Mouse (Mus musculus) neural tube, embryonic 13.5 days (tissue): ENCODE data around the gene Morc1. TPM values are rescaled to one million over a fixed set of nuclear protein-coding genes. Genes with fewer than 3 reads are reported as not detected.

Source experiments
- ATAC-seq: fragments of 200-750 bp; cut with Nextera tagmentation; 2 replicates; pipeline ENCODE4 v1.8.0; 2017; ENCODE audit warnings: low read depth, mild to moderate bottlenecking, moderate TSS enrichment, moderate library complexity
- H3K27ac ChIP-seq: fragments of 300-500 bp; sonication (generic); replicated peaks from 2 replicates; pipeline ENCODE4 v1.5.1; 2015; ENCODE audit warnings: moderate library complexity, mild to moderate bottlenecking, inconsistent platforms
- H3K27me3 ChIP-seq: fragments of 300-500 bp; sonication (generic); 2 replicates; pipeline ENCODE4 v1.6.1; 2015; ENCODE audit warnings: mild to moderate bottlenecking, inconsistent platforms
- H3K36me3 ChIP-seq: fragments of 300-500 bp; sonication (generic); 2 replicates; pipeline ENCODE4 v1.6.1; 2015; ENCODE audit warnings: mild to moderate bottlenecking, inconsistent platforms
- H3K4me1 ChIP-seq: fragments of 300-500 bp; sonication (generic); replicated peaks from 2 replicates; pipeline ENCODE4 v1.6.1; 2015; ENCODE audit warnings: inconsistent platforms
- H3K4me2 ChIP-seq: fragments of 300-500 bp; sonication (generic); 2 replicates; pipeline ENCODE4 v1.6.1; 2015; ENCODE audit warnings: inconsistent platforms, mild to moderate bottlenecking, moderate library complexity
- H3K4me3 ChIP-seq: fragments of 300-500 bp; sonication (generic); 2 replicates; pipeline ENCODE4 v1.5.1; 2015; ENCODE audit warnings: mild to moderate bottlenecking, inconsistent platforms
- H3K9ac ChIP-seq: fragments of 300-500 bp; sonication (generic); 2 replicates; pipeline ENCODE4 v1.6.1; 2015; ENCODE audit warnings: moderate library complexity, mild to moderate bottlenecking, inconsistent platforms
- H3K9me3 ChIP-seq: fragments of 300-500 bp; sonication (generic); 2 replicates; pipeline ENCODE4 v1.6.1; 2016; ENCODE audit warnings: inconsistent platforms
- WGBS: fragments of 180-500 bp; shearing (Covaris S2); methylation state at CpG from one replicate; pipeline ENCODE4 v1.1.7; 2015; 5-methylcytosine and 5-hydroxymethylcytosine counted together
- polyA plus RNA-seq: library from polyadenylated mRNA; unstranded; fragments of >200 nt; fragmentation: Nextera tagmentation; extraction: Ambion mirVana; gene quantifications from 2 replicates; pipeline ENCODE4 v1.2.1, GENCODE M21; 2015

The Morc1 gene
- polyA plus RNA-seq, 1 experiment from 2014 or later: 0.33 TPM

- ATAC-seq: no peak
- no peak overlapping the region for H3K4me2 ChIP-seq
- no peak overlapping the region for H3K27ac ChIP-seq
- no peak overlapping the region for H3K9ac ChIP-seq
- no peaks in the 10 kb centered on the region for H3K36me3 ChIP-seq
- H3K4me3 ChIP-seq: no peak overlapping the region
- H3K9me3 ChIP-seq: no peaks in the 10 kb centered on the region
- WGBS: 67% methylated on average over 5 of the region's 5 CpGs
- no peaks in the 10 kb centered on the region for H3K4me1 ChIP-seq
- H3K27me3 ChIP-seq: no peaks in the 10 kb centered on the region
Measured at GRCm38 (mm10) chr16:48671696-48672095, 240.7 kb downstream of the Morc1 start.

- Histone ChIP-seq H3K4me2 (no peak overlapping the region), H3K4me1 (no peaks in the 10 kb centered on the region), H3K27me3 (no peaks in the 10 kb centered on the region), H3K36me3 (no peaks in the 10 kb centered on the region), H3K4me3 (no peak overlapping the region), H3K9me3 (no peaks in the 10 kb centered on the region), H3K9ac (no peak overlapping the region), H3K27ac (no peak overlapping the region)
- 81% methylated on average over 3 of the region's 3 CpGs for whole genome bisulfite sequencing
- no peak for ATAC-seq
Measured at GRCm38 (mm10) chr16:48672664-48673063, 241.6 kb downstream of the Morc1 start.

- Histone ChIP-seq H3K4me2 (no peak overlapping the region), H3K4me1 (no peaks in the 10 kb centered on the region), H3K36me3 (no peaks in the 10 kb centered on the region), H3K4me3 (no peak overlapping the region), H3K27ac (no peak overlapping the region), H3K27me3 (no peaks in the 10 kb centered on the region), H3K9ac (no peak overlapping the region), H3K9me3 (no peaks in the 10 kb centered on the region)
- peak; percentile 65; the same call in 1 of the 2 replicates for ATAC-seq
- WGBS: 19% methylated on average over 10 of the region's 10 CpGs
Measured at GRCm38 (mm10) chr16:48675607-48676006, 244.6 kb downstream of the Morc1 start.

GRCm38 (mm10) chr16:48676205-48676604, 245.2 kb downstream of the Morc1 start:
- Histone ChIP-seq H3K4me1 (no peaks in the 10 kb centered on the region), H3K9ac (no peak overlapping the region), H3K36me3 (no peaks in the 10 kb centered on the region), H3K9me3 (no peaks in the 10 kb centered on the region), H3K27ac (no peak overlapping the region), H3K4me3 (no peak overlapping the region), H3K27me3 (no peaks in the 10 kb centered on the region), H3K4me2 (no peak overlapping the region)
- WGBS: 80% methylated on average over 2 of the region's 2 CpGs
- no peak for ATAC-seq

GRCm38 (mm10) chr16:48677381-48677780, 246.3 kb downstream of the Morc1 start:
- H3K9ac ChIP-seq: no peak overlapping the region
- H3K4me3 ChIP-seq: no peak overlapping the region
- no peaks in the 10 kb centered on the region for H3K27me3 ChIP-seq
- no peaks in the 10 kb centered on the region for H3K4me1 ChIP-seq
- 87% methylated on average over 5 of the region's 5 CpGs for WGBS
- H3K9me3 ChIP-seq: no peaks in the 10 kb centered on the region
- no peak overlapping the region for H3K4me2 ChIP-seq
- H3K27ac ChIP-seq: no peak overlapping the region
- ATAC-seq: no peak
- no peaks in the 10 kb centered on the region for H3K36me3 ChIP-seq

GRCm38 (mm10) chr16:48678029-48678428, 247.0 kb downstream of the Morc1 start:
- WGBS: 93% methylated on average over 1 of the region's 1 CpGs
- H3K9ac ChIP-seq: no peak overlapping the region
- no peak overlapping the region for H3K27ac ChIP-seq
- H3K36me3 ChIP-seq: no peaks in the 10 kb centered on the region
- H3K4me1 ChIP-seq: no peaks in the 10 kb centered on the region
- no peaks in the 10 kb centered on the region for H3K9me3 ChIP-seq
- ATAC-seq: no peak
- H3K4me3 ChIP-seq: no peak overlapping the region
- no peak overlapping the region for H3K4me2 ChIP-seq
- H3K27me3 ChIP-seq: no peaks in the 10 kb centered on the region

Other genes starting within 250 kb of the Morc1 start
- not detected in 2 replicates for gene Dppa4, start 147.5 kb upstream of the Morc1 start, polyA plus RNA-seq
- not detected in 2 replicates for gene Dppa2, start 127.3 kb upstream of the Morc1 start, polyA plus RNA-seq
- not detected in 2 replicates for gene Gm5485, start 18.8 kb upstream of the Morc1 start, polyA plus RNA-seq